Mouse (Mus musculus): ENCODE data around the gene Wdr24. TPM values are rescaled to one million over a fixed set of nuclear protein-coding genes. Genes with fewer than 3 reads are reported as not detected.

The Wdr24 gene
- total and polyA plus RNA-seq, 3 experiments, result 19.1 to 38.3 (median 20.8) TPM

GRCm38 (mm10) chr17:25860229-25860628 is 36.8 kb downstream of the Wdr24 start:
- no peak for DNase-seq

GRCm38 (mm10) chr17:25860832-25861703 is 37.6 kb downstream of the Wdr24 start, which contains the start of gene Wdr90:
Gene Wdr90 (minus strand): TSS chr17:25861501.
- peak; percentile 95 for DNase-seq

- DNase-seq, result no peak
Observed at GRCm38 (mm10) chr17:25861704-25862612, 38.5 kb downstream of the Wdr24 start.

- DNase-seq, result no peak
Observed at GRCm38 (mm10) chr17:25863681-25864080, 40.3 kb downstream of the Wdr24 start.

- peak; percentile 64 for DNase-seq
Observed at GRCm38 (mm10) chr17:25864311-25864710, 40.9 kb downstream of the Wdr24 start.

- DNase-seq, result no peak
Observed at GRCm38 (mm10) chr17:25865288-25865687, 41.9 kb downstream of the Wdr24 start.

- peak; percentile 47 for DNase-seq
Observed at GRCm38 (mm10) chr17:25866172-25866571, 42.7 kb downstream of the Wdr24 start.

- no peak for DNase-seq
Observed at GRCm38 (mm10) chr17:25867509-25867835, 44.0 kb downstream of the Wdr24 start.

GRCm38 (mm10) chr17:25867836-25868600 is 44.6 kb downstream of the Wdr24 start:
- peak; percentile 92 for DNase-seq

GRCm38 (mm10) chr17:25868601-25869191 is 45.3 kb downstream of the Wdr24 start, which contains the start of gene Mcrip2:
Gene Mcrip2 (minus strand): TSS chr17:25868764.
- peak; percentile 95 for DNase-seq

- DNase-seq, result no peak
Observed at GRCm38 (mm10) chr17:25869498-25869897, 46.1 kb downstream of the Wdr24 start.

GRCm38 (mm10) chr17:25869954-25870353 is 46.5 kb downstream of the Wdr24 start:
- no peak for DNase-seq

GRCm38 (mm10) chr17:25871566-25871965 is 48.1 kb downstream of the Wdr24 start:
- peak; percentile 91 for DNase-seq

- no peak for DNase-seq
Observed at GRCm38 (mm10) chr17:25872676-25873075, 49.2 kb downstream of the Wdr24 start.

GRCm38 (mm10) chr17:25873405-25874147 is 50.1 kb downstream of the Wdr24 start:
- no peak for DNase-seq

GRCm38 (mm10) chr17:25874148-25874720 is 50.8 kb downstream of the Wdr24 start:
- peak; percentile 76 for DNase-seq

GRCm38 (mm10) chr17:25874721-25875170 is 51.3 kb downstream of the Wdr24 start, which contains the start of gene Mettl26:
Gene Mettl26 (plus strand): TSS chr17:25875074.
- peak; percentile 91 for DNase-seq

GRCm38 (mm10) chr17:25875171-25876136 is 52.0 kb downstream of the Wdr24 start:
- DNase-seq, result peak; percentile 94

All from adrenal gland, adult 2 months (tissue).